Mouse (Mus musculus) kidney, adult 8-10 months (tissue): ENCODE results near the gene Nudt5.

Experiments
- DNase-seq, 2 experiments: peaks; one replicate each; pipeline ENCODE4 v3.0.0; 2022

The Nudt5 gene

GRCm38 (mm10) chr2:5869746-5870145, 24.9 kb downstream of the Nudt5 start:
- no peak for DNase-seq

DNA sequence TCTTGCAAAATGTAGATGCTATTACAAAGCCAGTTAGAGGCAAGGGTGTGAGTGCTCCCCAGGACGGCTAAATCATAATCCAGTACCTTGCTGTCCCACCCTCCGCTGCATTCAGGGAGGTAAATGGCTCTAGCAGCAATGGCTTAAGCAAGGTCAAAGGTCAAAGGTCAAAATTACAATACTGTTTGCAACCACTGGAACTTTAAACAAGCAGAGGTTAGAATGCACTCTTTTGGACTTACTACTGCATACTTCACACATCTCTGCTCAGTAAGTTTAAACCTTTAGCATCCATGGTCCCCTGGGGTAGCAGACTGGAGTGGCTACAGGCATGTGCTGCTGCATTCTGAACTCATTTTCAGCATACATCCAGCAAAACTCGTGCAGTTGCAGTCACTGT, 32.6 kb downstream of the Nudt5 start:
- no peak for DNase-seq

DNA sequence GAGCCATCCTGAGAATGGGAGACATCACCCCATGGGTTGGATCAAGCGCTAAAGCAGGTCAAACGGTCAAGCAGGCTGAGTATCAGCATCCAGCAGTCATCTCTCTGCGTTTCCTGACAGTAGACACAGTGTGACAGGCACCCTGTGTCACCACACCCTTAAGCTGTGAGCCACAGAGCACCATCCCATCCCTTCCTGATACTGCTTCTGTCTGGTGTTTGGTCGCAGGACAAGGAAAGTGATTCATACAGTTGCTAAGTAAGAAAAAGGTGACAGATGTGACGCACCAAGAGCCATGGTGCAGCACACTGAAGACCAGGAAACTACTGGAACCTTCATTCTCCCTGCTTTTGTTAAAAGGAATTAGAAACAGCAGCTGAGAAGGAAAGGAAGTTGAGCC, 44.0 kb downstream of the Nudt5 start:
- no peak for DNase-seq

- no peak for DNase-seq
These were observed 44.6 kb downstream of the Nudt5 start for GRCm38 (mm10) chr2:5889412-5889811.

DNA sequence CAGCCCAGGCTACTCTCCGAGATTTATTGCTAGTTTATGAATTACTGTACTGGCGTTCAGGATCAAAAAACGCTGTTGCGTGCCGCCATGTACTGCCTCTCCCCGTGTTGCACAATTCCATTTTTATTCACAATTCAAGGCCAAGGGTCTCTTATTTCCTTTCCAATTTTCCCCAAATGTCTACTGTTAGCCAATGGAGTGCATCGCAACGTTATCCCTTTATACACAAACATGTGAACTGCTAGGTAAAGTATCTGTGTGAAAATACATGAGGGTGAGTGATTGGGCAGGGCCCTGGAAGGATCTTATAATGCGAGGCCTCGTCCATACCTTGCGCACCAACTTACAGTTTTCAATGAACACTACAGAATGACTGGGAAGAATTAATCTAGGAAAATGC, 49.5 kb downstream of the Nudt5 start:
- no peak for DNase-seq

DNA sequence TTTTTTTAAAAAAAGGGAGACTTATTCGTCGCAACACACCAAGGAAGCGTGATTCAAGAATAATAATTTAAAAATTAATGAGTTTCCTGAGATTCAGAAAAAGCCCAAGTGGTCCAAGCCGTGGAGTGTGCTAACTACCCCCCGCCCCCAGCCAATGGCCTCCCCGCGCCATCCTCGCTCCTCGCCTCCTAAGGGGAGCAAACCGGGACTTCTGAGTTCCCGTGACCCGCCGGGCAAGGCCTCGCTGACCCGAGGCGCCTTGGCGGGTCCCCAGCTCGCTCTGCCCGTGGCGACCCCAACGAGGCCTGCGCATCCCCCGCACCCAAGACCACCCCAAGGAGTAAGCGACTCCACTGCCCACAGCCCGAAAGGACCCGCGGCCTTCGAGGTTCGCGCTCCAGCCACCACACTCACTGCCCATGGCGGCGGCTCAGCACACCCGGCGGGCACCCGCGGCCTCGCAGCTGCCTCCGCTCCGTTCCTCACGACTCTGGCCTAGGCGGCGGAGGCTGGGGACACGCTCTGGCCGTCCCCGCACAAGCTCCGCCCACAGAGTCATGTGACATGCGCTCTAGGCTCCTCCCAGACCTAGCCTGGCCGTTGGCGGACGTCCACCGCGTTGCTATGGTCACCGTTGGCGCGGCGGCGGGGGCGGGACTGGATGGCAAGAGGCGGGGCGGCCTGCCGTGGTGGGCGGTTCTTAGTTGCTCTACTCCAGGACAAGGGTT, 50.2 kb downstream of the Nudt5 start, which contains the start of gene Sec61a2:
TSS of gene Sec61a2 (minus strand) at position 590 of the 728 bp plus-strand sequence.
- peak; percentile 96 to 99 for DNase-seq

GRCm38 (mm10) chr2:5900145-5900544, 55.3 kb downstream of the Nudt5 start:
- DNase-seq, result no peak

DNA sequence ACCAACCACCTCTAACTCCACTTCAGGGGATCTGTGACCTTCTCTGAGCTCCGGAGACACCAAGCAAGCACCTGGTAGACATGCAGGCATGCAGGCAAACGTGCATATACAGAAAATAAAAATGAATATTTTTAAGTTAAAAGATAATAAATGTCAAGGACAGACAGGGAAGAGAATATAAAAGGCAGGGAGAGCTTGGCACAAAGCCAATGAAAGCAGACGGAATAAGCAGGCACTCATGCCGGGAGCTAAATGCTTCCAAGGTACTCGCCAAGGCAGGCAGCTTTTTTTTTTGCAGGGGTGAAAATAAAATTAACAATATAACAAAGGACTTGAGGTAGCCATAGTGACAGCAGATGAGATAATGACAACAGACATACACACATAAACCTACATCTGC, 61.3 kb downstream of the Nudt5 start:
- no peak for DNase-seq

GRCm38 (mm10) chr2:5906625-5907024, 61.8 kb downstream of the Nudt5 start:
- DNase-seq, result peak in 1 of 2 experiments; percentile 59

DNA sequence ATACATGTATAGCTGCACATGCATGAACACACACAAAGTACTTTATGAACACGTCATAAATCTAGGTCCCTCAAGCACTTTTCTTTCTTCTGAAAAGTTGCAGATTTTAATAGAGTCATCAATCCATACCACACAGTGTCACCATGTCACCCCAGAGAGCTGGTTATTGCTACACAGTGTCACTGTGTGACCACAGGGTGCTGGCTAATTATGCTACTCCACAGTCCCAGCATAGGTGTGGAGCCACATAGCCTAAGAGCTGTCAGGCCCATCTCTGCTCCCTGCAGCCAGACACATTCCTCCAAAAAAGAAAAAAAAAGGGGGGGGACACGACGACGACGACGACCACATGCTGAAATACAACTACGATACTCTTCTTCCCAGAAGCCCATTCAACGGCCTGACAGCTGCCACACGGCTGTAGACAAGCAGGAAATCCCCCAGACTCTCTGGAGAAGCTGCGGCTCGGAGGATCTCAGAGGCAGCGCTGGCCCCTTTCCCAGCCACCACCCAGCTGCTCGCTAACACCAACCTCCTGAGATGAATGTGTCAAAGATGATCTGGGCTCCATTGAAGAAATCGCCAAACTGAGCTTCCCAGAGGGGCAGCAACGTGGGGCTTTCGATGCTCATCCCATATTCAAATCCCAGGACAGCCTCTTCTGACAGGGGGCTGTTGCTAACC, 66.6 kb downstream of the Nudt5 start:
- DNase-seq, result no peak
